Mouse (Mus musculus) embryonic fibroblast, embryonic 13.5 days (primary cell): Measurements from ENCODE around the gene Arhgap28. TPM values are rescaled to one million over a fixed set of nuclear protein-coding genes. Genes with fewer than 3 reads are reported as not detected.

Experiments
- H3K27ac ChIP-seq: 2 replicates; pipeline ENCODE4 v1.5.1; 2012; ENCODE audit warnings: low read length, control low read depth, inconsistent platforms; ENCODE audit not compliant: insufficient read depth
- H3K4me1 ChIP-seq: 2 replicates; pipeline ENCODE4 v1.6.1; 2011; ENCODE audit warnings: low read length; ENCODE audit not compliant: control insufficient read depth, insufficient read depth
- H3K4me3 ChIP-seq: 2 replicates; pipeline ENCODE4 v1.5.1; 2011; ENCODE audit warnings: mild to moderate bottlenecking, control low read depth, low read length; ENCODE audit not compliant: insufficient read depth
- CTCF ChIP-seq: IDR thresholded peaks from 2 replicates; pipeline ENCODE4 v1.5.1; 2011; ENCODE audit warnings: mild to moderate bottlenecking, control low read depth, low read length, moderate library complexity, borderline replicate concordance; ENCODE audit not compliant: insufficient read depth
- POLR2A ChIP-seq: IDR thresholded peaks from 2 replicates; pipeline ENCODE4 v1.6.1; 2011; ENCODE audit warnings: low read depth, mild to moderate bottlenecking, control low read depth, low read length, moderate library complexity
- polyA plus RNA-seq: library from polyadenylated mRNA; stranded (reverse); fragments of >200 nt; gene quantifications from 2 replicates; pipeline ENCODE4 v1.2.4, GENCODE M21; 2011; ENCODE audit warnings: low read depth; ENCODE audit not compliant: missing spikeins, insufficient read length

The Arhgap28 gene
- polyA plus RNA-seq, 1 experiment, result 39.2 TPM

GRCm38 (mm10) chr17:67966853-67967540 lies 36.9 kb downstream of the Arhgap28 start:
- no peak overlapping the region for H3K27ac ChIP-seq
- TF ChIP-seq CTCF (no peak), POLR2A (no peak)
- no peak overlapping the region for H3K4me3 ChIP-seq
- no peaks in the 10 kb centered on the region for H3K4me1 ChIP-seq

- Histone ChIP-seq H3K4me3 (no peak overlapping the region), H3K27ac (no peak overlapping the region)
- no peak for TF ChIP-seq CTCF
- no peak for TF ChIP-seq POLR2A
These were observed 41.1 kb downstream of the Arhgap28 start for GRCm38 (mm10) chr17:67962858-67963257.

GRCm38 (mm10) chr17:67962020-67962419 lies 41.9 kb downstream of the Arhgap28 start:
- TF ChIP-seq POLR2A (no peak), CTCF (no peak)
- H3K4me1 ChIP-seq, result no peaks in the 10 kb centered on the region
- no peak overlapping the region for H3K27ac ChIP-seq
- H3K4me3 ChIP-seq, result no peak overlapping the region

More at GRCm38 (mm10) chr17:67962858-67963257, 41.1 kb downstream of the Arhgap28 start:
- H3K4me1 ChIP-seq, result no peaks in the 10 kb centered on the region

DNA sequence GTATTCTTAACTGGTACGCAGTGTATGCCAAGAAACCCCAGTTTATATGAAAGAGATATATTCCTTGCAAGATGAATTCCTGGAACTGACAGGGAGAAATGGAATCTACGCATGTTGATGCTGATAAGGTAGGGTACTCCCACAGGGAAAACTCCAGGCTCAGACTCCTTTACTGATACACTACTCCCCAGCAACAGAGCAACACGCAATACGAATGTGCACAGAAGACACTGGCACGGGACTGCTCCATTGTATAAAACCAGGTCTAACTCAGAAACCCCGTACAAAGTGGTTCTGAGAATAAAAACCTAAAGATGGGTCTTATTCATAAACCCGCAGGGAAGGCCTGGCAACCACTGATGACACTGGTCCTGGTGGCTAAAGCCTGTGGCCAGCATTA lies 45.0 kb downstream of the Arhgap28 start:
- no peak for TF ChIP-seq CTCF
- H3K4me1 ChIP-seq, result peaks cover 8% of the 10 kb centered on the region
- H3K4me3 ChIP-seq, result no peak overlapping the region
- H3K27ac ChIP-seq, result no peak overlapping the region

DNA sequence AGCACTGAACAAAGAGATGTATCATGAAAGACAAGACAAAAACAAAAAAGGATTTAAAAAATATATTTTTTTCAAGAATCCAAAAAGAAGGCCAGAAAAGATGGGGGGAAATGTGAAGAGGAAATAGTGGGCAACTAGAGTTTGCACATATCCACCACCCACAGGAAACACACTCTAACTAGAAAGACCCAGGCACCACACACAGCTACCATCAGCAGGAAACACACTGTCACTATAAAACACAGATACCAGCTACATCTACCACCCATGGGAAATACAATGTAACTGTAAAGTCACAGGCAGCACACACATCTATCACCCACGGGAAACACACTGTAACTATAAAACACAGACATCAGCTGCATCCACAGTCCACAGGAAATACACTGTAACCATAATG lies 46.3 kb downstream of the Arhgap28 start:
- TF ChIP-seq POLR2A (no peak), CTCF (no peak)
- H3K4me1 ChIP-seq, result peaks cover 13% of the 10 kb centered on the region
- no peak overlapping the region for H3K27ac ChIP-seq
- no peak overlapping the region for H3K4me3 ChIP-seq

DNA sequence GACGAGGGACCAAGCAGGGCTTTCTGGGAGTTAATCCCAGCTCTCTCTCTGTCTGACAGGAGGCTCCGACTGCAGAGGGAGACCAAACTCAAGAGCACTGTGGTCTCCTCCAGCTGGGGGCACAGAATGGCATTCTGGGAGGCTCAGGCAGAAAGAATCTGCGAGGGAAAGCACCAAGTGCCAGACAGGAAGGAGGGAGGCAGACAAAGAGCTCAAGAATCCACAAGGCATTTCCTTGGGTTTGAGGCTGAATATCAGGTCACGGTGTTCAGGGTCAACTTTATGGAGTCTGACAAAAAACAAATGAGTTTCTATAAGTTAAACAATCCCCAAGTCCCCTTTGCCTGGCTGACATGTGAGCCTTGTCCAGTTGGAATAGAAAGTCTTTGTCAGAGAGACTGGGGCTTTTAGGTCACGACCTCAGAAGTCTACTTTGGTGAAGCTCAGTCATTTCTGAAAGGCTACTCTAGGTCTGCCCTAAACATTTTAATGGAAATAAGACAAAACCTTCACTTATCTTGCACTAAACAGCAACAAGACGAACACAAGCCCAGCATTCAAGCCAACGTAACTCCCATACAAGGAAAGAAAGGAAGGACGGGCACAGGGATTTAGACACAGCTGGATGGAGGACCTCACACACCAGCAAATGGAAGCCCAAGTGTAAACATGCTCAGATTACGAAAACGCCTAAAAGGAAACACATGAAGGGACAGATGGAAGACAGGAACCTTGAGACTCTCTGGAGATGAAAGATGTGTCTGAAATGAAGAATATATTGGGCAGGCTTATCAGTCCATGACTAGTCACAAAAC lies 47.8 kb downstream of the Arhgap28 start:
- Histone ChIP-seq H3K27ac (no peak overlapping the region), H3K4me3 (no peak overlapping the region), H3K4me1 (peaks cover 22% of the 10 kb centered on the region)
- TF ChIP-seq CTCF (no peak), POLR2A (no peak)

GRCm38 (mm10) chr17:67954961-67955360 lies 49.0 kb downstream of the Arhgap28 start:
- no peak overlapping the region for H3K27ac ChIP-seq

DNA sequence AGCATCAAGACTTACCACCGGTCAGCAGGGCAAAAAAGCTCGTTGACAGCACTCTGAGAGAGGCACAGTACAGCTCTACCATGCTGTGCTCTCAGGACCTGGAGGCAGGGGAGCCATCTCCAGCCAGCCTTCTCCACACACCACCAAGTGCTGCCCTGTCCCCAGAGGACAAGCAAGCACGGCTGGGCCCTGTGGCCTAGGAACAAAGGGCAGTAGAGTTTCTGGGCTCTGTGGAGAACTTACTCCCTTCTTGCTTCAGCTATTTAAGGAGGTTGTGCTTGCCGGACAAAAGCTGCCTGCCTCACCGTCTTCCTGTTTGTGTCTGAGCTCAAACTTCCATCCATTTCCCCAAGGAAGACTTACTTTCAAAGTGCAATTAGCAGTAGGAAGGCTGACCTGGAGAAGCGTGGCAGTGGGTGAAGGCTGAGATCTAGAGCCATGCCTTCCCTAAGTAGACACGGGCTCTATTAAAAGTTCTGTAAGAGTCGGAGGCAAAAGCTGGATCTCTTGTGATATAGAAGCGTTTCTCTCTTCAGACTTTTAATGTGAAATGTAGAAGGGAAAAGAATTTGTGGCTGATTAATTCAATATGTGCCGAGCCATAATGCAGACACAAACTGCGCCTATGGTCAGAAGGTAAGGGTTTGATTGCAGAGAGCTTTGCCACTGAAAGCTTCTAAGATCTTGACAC lies 53.3 kb downstream of the Arhgap28 start:
- peak overlapping the region; percentile 94 for H3K27ac ChIP-seq
- H3K4me3 ChIP-seq, result peak overlapping the region; percentile 46
- peaks cover 18% of the 10 kb centered on the region for H3K4me1 ChIP-seq
- TF ChIP-seq POLR2A, result peak; percentile 73
- no peak for TF ChIP-seq CTCF

More at GRCm38 (mm10) chr17:67954961-67955360, 49.0 kb downstream of the Arhgap28 start:
- no peak for TF ChIP-seq CTCF
- no peak for TF ChIP-seq POLR2A
- Histone ChIP-seq H3K4me3 (no peak overlapping the region), H3K4me1 (peaks cover 23% of the 10 kb centered on the region)

DNA sequence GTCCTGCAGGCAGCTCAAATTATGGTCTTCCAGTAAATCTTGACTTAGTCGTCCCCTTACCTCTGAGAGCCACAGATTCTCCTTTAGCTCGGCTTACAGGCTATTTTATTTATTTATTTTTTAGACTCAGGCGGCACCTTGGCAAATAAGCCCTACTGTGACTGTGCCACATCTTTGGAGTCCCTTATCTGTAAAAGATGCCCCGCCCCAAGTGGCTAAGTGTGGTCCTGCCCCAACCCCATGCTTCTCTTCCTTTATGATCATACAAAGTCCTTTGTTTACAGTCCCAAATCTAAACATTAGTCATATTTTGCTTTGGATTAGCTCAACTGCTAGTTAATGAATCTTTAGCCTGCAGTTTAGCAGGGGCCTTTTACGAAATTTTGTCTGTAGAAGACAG lies 55.3 kb downstream of the Arhgap28 start:
- H3K4me1 ChIP-seq, result peaks cover 16% of the 10 kb centered on the region
- no peak for TF ChIP-seq POLR2A
- no peak for TF ChIP-seq CTCF
- H3K4me3 ChIP-seq, result peak overlapping the region; percentile 10; the same call in 1 of the 2 replicates
- no peak overlapping the region for H3K27ac ChIP-seq
